Mouse (Mus musculus): ENCODE results near the gene Mybph.
"Not testable (repeated sequence)": the region's sequence is repeated elsewhere in the genome, so short reads cannot be mapped to it uniquely, and the experiment has no call there.

Mybph gene

DNA sequence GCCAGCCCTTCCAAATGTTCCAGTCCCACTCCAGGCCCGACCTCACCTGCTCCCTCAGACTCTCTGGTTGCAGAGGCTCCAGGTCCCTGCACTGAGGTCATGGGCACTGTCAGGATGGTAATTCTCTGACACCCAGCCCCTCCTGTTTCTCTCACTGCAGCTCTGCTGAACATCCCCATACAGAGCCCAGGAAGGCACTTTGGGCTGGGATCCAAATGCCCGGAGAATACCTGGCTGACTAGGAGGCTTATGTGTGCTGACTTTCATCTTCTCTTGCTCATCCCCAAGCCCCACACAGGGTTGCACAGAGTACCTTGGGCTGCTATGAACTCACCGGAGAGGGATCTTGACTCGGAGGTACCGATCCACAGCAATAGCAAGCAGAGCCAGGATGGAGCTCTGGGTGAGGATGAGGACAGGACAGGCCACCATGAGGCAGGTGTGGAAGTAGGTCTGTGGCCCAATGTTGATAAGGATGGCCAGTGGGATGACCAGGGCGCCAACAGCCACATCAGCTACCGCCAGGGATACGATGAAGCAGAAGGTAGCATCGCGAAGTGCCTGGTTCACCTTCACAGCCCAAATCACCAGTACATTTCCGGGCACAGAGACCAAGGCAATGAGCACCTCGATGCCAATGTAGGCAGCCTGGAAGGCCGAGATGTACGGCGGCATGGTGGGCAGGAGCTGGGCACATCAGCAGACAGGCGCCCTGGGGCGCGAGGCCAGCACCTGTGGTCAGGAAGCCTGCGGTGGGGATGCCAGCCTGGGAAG is 40.6 kb downstream of the Mybph start:
- DNase-seq (ENCODE audit: low read depth, low spot score) = no peak

DNA sequence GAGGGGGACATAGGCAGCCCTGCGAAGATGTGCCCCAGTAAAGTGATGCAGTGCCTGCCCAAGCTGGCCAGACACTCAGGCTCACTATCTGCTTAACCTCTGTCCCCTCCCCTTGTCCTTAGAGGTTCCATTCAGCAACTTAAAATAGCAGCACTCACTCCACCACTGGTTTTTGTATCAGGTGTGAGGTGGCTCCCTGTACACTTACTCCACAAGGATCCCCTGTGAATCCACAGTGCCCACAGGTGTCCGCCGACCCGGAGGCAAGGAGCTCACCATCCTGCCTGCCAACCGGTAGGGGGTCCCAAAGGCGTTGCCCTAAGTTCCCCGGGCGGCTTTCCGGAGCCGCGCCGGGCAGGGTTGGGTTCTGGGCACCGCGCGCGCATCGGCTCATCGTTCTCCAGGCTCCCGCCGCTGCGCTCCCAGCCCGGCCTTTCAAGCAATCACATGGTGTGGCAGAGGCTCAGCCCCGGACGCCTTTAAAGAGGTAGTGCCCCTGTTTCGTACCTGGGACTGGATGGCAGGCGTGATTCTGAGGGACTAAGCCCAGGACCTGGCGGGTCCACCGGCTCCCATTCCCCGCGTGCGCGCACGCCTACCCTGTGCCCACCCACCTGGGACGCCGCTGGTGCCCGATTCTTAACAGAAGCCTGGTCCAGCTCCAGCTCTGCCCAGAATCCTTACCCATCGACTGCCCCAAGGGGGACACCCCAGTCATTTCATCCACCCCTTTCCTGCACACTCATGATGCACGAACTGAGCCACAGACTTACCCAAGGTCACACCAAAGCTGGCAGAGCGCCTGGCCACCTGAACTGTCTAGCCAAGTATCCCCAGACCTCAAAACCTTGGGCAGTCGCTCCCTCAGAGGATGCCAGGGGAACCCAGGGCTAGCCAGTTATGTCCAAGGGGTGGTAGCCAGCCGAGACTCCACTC is 41.5 kb downstream of the Mybph start:
- DNase-seq (ENCODE audit: low read depth, low spot score) = peak; percentile 21

DNA sequence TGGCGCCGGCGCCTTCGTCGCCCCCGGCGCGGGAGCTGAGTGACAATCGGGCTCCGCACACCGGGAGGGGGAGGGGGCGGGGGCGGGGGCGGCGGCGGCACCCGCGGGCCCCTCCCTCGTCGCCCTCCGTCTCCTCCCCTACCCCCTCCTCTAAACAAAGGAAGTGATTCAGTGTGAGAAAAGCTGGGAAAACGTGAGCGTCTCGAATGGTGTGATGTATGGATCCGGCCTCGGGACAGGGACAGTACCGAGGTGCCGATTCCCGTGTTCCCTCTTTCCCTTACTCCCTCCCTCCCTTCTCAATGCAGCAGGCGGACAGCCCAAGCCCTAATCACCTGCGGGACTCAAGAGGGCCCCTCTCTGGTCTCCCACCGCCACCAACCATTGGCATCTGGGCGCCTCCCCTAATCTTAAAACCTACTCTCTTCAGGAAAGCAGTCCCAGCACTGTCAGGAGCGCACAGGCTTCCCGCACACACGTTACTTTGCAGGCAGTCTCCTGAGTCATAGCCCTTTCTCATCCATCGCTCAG is 42.2 kb downstream of the Mybph start, which contains the start of gene Adora1:
TSS of gene Adora1 (minus strand) at position 41 of the 531 bp plus-strand sequence.
- peak; percentile 30 for DNase-seq (ENCODE audit: low read depth, low spot score)

DNA sequence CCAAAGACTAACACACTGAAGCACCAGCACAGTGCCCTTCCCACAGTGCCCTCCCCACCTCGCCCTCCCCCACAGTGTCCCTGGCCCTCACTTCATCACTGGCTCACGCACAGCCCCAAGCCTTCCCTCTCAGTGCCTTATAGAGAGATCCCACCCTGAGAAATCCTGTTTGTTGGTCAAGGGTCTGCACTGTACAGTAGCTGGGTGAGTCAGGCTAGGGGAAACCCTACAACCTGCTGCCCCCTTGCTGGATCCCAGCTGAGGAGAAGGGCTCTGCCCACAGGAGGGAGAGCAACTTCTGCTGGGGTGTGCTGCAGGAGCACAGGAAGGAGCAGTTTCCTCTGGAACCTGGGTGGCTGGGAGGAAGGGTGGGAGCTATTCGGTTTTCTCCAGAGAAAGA is 42.9 kb downstream of the Mybph start:
- DNase-seq (ENCODE audit: low read depth, low spot score) = no peak

DNA sequence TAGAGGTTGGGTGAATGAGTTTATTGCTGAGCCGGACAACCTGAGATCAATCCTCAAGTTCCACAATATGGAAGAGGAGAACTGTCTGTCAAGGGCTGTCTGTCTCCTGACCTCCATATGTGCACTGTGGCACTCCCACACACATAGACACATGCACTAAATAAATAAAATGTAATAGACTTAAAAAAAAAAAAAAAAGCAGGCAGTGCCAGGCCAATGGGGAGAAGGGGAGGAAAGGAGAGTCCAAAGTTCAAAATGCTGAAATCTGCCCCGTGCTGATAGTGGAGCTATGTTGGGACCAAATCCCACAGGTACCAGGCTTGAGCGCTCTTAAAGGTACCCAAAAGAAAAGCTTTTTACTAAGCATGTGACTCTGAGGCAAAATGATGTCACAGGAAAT is 44.2 kb downstream of the Mybph start:
- DNase-seq (ENCODE audit: low read depth, low spot score) = no peak

DNA sequence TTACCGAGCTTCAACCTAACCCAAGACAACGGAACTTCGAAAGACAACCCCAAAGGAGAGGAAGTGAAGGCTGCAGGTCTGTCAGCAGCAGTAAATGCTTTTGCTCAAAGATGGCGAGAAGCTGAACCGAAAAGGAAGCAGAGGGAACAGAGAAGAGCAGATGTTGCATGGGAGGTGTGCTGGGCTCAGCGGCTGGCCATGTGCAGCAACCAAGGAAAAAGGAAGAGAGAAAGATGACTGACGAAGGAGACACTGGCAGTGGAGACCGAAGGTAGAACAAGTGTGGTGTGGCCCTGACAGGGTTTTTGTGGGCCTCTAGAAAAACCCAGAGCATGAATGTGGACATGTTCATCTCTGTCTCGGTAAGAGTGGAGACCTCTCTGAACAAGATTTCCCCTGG is 47.5 kb downstream of the Mybph start:
- no peak for DNase-seq (ENCODE audit: low read depth, low spot score)

DNA sequence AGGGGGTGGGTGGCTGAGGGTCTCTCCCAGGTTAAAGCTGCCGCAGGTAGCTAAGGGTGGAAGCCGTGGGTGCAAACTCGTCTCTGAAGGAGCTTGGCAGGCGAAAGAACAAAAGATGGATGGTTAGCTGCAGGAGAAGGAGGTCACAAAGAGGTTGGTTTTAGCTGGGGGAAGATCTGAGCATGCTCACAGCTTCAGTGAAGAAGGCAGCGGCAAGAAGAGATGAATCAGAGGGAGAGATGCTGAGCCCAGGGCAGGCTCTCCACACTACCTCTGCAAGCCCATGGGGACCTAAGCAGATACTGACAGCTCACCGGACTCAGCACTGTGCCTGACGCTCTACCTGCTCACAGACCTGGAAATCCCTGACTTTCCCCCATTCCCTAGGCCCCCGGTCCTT is 48.0 kb downstream of the Mybph start:
- DNase-seq (ENCODE audit: low read depth, low spot score) = no peak

DNA sequence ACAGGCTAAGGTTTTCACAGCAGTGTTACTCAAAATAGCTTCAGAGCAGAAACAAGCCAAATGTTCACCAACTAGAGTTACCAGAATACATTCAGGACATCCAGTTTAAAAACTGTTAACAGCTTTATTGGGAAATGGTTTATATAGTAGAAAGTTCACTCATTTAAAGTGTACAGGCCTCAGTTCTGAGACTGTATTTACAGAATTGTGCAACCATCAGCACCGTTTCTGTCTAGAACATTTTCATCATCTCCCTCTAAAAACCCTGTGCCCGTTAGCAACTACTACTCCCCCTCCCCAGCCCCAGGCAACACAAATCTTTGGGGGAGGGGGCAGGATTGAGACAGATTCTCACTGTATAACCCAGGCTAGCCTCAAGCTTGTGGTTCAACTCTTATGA is 49.0 kb downstream of the Mybph start:
- DNase-seq (ENCODE audit: low read depth, low spot score) = no peak

DNA sequence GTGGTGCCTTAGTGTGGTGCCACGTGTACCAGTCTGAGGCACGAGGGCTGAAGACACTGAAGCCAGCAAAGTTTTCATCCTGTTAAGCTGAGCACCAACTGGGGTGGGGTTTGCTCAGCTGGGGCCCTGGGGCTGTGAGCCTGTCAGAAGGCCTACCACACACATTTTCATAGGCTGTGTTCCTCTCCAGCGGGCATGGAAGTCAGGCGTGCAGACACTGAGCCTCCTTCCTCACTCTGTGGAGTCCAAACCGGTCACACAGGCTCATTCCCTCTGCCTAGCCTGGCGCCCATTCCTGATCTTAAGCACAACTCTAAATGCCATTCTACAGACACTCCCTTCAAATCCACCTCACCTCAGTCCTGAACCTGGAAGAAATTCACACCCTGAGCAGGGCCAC is 50.3 kb downstream of the Mybph start:
- DNase-seq (ENCODE audit: low read depth, low spot score) = no peak

DNA sequence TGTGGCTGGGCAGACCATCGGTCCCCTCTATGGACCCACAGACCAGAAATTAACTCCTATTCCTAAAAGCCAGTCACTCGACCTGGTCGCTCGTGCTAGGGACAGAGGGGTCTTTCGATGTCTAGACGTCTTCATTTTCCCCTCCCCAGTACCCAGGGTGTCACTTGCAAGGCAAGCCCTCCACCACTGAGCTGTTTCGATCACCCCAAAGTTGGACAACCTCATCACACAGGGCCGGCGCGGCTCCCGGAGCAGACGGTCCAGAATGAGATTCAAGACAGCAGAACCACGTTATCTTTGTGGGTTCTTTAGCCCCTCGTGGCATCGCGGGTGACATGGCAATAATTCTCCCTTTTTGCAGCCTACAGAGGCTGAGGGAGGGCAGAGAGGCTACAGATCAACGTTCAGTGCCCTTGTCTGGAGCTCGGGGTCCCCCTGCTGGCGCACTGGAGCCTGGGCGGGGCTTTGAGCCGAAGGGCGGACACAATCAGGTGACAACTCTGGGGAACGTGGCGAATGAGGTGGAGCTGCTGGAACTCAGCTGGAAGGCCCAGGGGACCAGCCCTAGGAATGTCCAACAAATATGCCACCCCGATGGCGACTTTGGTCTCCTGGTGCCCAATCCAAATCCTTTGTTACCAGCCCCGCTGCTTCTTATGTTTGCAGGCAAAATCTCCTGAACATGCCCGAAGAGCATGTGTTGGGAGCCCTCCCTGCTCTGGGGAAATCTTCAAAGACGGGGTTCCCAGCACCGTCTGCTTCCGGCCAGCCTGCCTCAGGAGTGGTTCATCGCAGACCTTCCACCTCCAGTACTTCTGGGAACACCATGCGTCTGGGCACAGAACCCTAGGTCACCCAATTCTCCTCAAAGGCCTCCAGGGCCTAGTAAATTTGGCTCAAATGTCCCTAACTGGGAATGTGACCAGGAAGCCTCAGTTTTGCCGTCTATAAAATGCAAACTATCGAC is 51.0 kb downstream of the Mybph start:
- peak; percentile 85 for DNase-seq (ENCODE audit: low read depth, low spot score)

DNA sequence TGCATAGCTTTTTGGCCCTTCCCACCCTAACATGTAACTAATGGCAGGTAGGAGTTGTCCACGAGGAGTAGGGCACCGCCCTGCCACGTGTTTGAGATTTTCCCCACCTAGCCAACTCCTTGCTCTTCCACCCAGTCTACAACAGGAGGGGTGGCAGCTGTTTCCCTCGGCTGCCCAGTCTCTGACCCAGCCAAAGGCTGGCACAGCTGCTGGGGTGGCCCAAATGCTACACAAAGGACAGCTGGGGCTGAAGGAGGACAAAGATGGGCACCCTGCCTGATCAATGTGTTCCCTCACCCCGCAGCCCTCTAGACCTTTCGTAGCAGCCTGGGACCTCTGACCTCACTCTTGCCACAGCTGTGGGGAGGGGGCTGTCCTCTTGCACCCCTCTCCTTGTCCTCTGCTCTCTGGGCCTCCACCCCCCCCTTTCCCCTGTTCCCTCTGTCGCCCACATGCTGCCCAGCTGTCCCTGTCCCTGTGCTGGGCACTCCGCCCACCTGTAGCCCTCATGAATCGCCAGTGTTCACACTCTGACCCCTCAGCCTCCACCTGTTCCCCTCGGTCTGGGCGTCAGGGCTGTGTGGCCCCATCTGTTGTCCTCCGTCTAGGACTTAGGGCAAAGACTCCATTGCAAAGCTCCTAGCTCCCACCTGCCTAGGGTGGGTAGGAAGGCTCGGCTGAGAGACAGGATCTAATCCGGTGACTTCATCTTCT is 51.9 kb downstream of the Mybph start:
- no peak for DNase-seq (ENCODE audit: low read depth, low spot score)

DNA sequence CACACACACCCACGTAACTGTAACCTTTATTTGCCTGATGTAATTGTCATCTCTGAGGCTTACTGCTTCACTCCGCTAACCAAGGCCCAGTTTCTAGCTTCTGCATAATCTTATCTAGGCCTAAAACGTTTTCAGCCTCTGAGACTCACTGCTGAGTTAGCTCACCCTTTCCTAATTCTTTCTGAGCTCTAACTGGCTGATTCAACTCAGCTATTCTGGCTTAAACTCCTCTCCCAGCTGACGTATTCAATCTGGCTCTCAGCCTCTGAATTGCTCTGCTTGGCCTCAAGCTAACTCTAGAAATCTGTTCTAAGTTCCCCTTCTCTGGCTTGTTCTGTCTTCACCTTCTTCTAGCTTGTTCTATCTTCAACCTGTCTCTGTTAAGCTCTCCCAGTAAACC is 53.3 kb downstream of the Mybph start:
- no peak for DNase-seq (ENCODE audit: low read depth, low spot score)

DNA sequence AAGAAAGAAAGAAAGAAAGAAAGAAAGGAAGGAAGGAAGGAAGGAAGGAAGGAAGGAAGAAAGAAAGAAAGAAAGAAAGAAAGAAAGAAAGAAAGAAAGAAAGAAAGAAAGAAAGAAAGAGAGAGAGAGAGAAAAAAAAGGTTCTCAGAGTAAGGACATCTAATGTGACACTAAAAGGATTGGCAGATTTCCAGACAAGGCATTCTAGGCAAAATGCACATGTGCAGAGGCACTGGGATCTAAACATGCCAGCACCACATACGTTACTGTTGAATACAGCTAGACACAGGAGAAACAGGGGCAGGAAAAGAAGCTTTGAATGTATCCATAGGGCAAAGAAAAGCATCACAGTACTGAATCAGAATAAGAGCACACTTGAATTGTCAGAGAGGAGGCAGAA is 56.4 kb downstream of the Mybph start:
- not testable (repeated sequence) for DNase-seq (ENCODE audit: low read depth, low spot score)
